Mouse (Mus musculus) limb, embryonic 11.5 days (tissue): ENCODE measurements around the gene Arl5b. TPM values are rescaled to one million over a fixed set of nuclear protein-coding genes. Genes with fewer than 3 reads are reported as not detected.
A peak's percentile ranks its signal among the peaks of the same experiment; 100 is the strongest.

Experiments
- ATAC-seq: fragments of 200-750 bp; cut with Nextera tagmentation; 2 replicates; pipeline ENCODE4 v1.8.0; 2017; ENCODE audit warnings: low read depth; ENCODE audit not compliant: insufficient number of reproducible peaks, low FRiP score, low TSS enrichment
- DNase-seq: peaks from one replicate; pipeline ENCODE4 v3.0.0-alpha.2; 2015; ENCODE audit warnings: low spot score
- H3K27ac ChIP-seq: fragments of 300-500 bp; sonication (generic); replicated peaks from 2 replicates; pipeline ENCODE4 v1.5.1; 2014; ENCODE audit warnings: low read depth, mild to moderate bottlenecking, low read length
- H3K27me3 ChIP-seq: fragments of 300-500 bp; sonication (generic); 2 replicates; pipeline ENCODE4 v1.6.1; 2014; ENCODE audit warnings: mild to moderate bottlenecking, low read length, mixed read lengths; ENCODE audit not compliant: control insufficient read depth, insufficient read depth
- H3K36me3 ChIP-seq: fragments of 300-500 bp; sonication (generic); 2 replicates; pipeline ENCODE4 v1.6.1; 2014; ENCODE audit warnings: mild to moderate bottlenecking, low read length, moderate library complexity, mixed read lengths; ENCODE audit not compliant: control insufficient read depth, insufficient read depth
- H3K4me1 ChIP-seq: fragments of 300-500 bp; sonication (generic); 2 replicates; pipeline ENCODE4 v1.6.1; 2014; ENCODE audit warnings: low read length, mixed read lengths; ENCODE audit not compliant: control insufficient read depth, insufficient read depth
- H3K4me2 ChIP-seq: fragments of 300-500 bp; sonication (generic); 2 replicates; pipeline ENCODE4 v1.6.1; 2014; ENCODE audit warnings: low read depth, mild to moderate bottlenecking, moderate library complexity; ENCODE audit not compliant: severe bottlenecking
- H3K4me3 ChIP-seq: fragments of 300-500 bp; sonication (generic); 2 replicates; pipeline ENCODE4 v1.5.1; 2014; ENCODE audit warnings: low read depth, low read length
- H3K9ac ChIP-seq: fragments of 300-500 bp; sonication (generic); 2 replicates; pipeline ENCODE4 v1.6.1; 2014; ENCODE audit warnings: mild to moderate bottlenecking, low read length
- H3K9me3 ChIP-seq: fragments of 300-500 bp; sonication (generic); 2 replicates; pipeline ENCODE4 v1.6.1; 2016; ENCODE audit warnings: low read length; ENCODE audit not compliant: control insufficient read depth
- WGBS: fragments of 180-500 bp; shearing (Covaris S2); extraction: QIAGEN DNeasy Blood & Tissue Kit; methylation state at CpG from one replicate; pipeline ENCODE4 v1.1.7; 2014; 5-methylcytosine and 5-hydroxymethylcytosine counted together
- polyA plus RNA-seq: library from polyadenylated mRNA; unstranded; fragments of >200 nt; fragmentation: Nextera tagmentation; extraction: Ambion mirVana; gene quantifications from 2 replicates; pipeline ENCODE4 v1.2.1, GENCODE M21; 2014

Arl5b gene
- polyA plus RNA-seq, 1 experiment from 2014 or later, result 67.7 TPM

- Histone ChIP-seq H3K4me1 (peaks cover 6% of the 10 kb centered on the region), H3K4me2 (peak within 1 kb of the TSS; percentile 66), H3K4me3 (peak within 1 kb of the TSS; percentile 79), H3K9me3 (no peaks in the 10 kb centered on the region), H3K27ac (peak within 1 kb of the TSS; percentile 91), H3K36me3 (no peaks in the 10 kb centered on the region), H3K9ac (peak within 1 kb of the TSS; percentile 98), H3K27me3 (no peaks in the 10 kb centered on the region)
- ATAC-seq (peak; percentile 99), DNase-seq (peak; percentile 98)
- under 1% methylated on average over 74 of the region's 75 CpGs for WGBS
These were observed 5.9 kb downstream of the Arl5b start, which contains the start of gene Nsun6 for GRCm38 (mm10) chr2:15054945-15055637. TSS of gene Nsun6 (minus strand) at chr2:15055069.

- Histone ChIP-seq H3K4me1 (peaks cover 6% of the 10 kb centered on the region), H3K36me3 (no peaks in the 10 kb centered on the region), H3K4me2 (peak overlapping the region; percentile 66), H3K4me3 (peak overlapping the region; percentile 79), H3K9ac (peak overlapping the region; percentile 98), H3K27me3 (no peaks in the 10 kb centered on the region), H3K27ac (peak overlapping the region; percentile 91), H3K9me3 (no peaks in the 10 kb centered on the region)
- DNase-seq (no peak), ATAC-seq (no peak)
- under 1% methylated on average over 15 of the region's 15 CpGs for WGBS
These were observed 6.6 kb downstream of the Arl5b start for GRCm38 (mm10) chr2:15055741-15056151.

DNA sequence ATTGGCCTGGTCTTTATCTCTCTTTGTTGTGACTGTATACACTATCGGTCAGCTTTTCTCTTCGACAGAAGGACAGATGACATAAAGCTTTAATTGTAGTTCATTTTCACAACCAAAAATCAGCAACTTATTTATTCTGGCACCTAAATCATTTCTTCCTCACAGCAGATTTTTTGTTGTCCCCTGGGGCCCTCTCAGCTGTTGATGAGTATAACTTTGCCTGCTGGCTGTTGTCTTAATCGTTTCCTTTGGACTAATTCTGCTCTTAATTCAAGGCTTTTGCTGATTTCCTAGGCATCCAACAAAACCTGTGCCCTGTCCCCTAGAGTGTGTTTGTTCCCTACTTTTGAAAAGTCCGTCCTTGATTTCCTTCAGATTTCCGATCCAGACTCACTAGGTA is 9.0 kb downstream of the Arl5b start:
- Histone ChIP-seq H3K4me3 (no peak overlapping the region), H3K9ac (no peak overlapping the region), H3K9me3 (no peaks in the 10 kb centered on the region), H3K27ac (no peak overlapping the region), H3K27me3 (no peaks in the 10 kb centered on the region), H3K4me2 (no peak overlapping the region), H3K36me3 (no peaks in the 10 kb centered on the region), H3K4me1 (peaks cover 6% of the 10 kb centered on the region)
- WGBS, result 90% methylated on average over 5 of the region's 5 CpGs
- ATAC-seq (no peak), DNase-seq (no peak)

GRCm38 (mm10) chr2:15060856-15061255 is 11.7 kb downstream of the Arl5b start:
- H3K36me3 ChIP-seq, result 0 out of 2 replicates have a peak, but pooled peaks cover 2% of the 10 kb centered on the region
- H3K9me3 ChIP-seq, result no peaks in the 10 kb centered on the region
- no peak overlapping the region for H3K9ac ChIP-seq
- H3K4me3 ChIP-seq, result no peak overlapping the region
- WGBS, result 83% methylated on average over 3 of the region's 3 CpGs
- no peak overlapping the region for H3K27ac ChIP-seq
- no peaks in the 10 kb centered on the region for H3K27me3 ChIP-seq
- ATAC-seq, result no peak
- no peak overlapping the region for H3K4me2 ChIP-seq
- peaks cover 6% of the 10 kb centered on the region for H3K4me1 ChIP-seq
- no peak for DNase-seq

GRCm38 (mm10) chr2:15063815-15064214 is 14.6 kb downstream of the Arl5b start:
- Histone ChIP-seq H3K27me3 (no peaks in the 10 kb centered on the region), H3K4me1 (no peaks in the 10 kb centered on the region), H3K9ac (no peak overlapping the region), H3K4me3 (no peak overlapping the region), H3K36me3 (0 out of 2 replicates have a peak, but pooled peaks cover 2% of the 10 kb centered on the region), H3K4me2 (no peak overlapping the region), H3K27ac (no peak overlapping the region), H3K9me3 (no peaks in the 10 kb centered on the region)
- WGBS, result 20% methylated on average over 1 of the region's 1 CpGs
- no peak for DNase-seq
- ATAC-seq, result no peak

- DNase-seq, result no peak
- no peak overlapping the region for H3K9ac ChIP-seq
- H3K4me3 ChIP-seq, result no peak overlapping the region
- ATAC-seq, result no peak
- H3K36me3 ChIP-seq, result 0 out of 2 replicates have a peak, but pooled peaks cover 2% of the 10 kb centered on the region
- 68% methylated on average over 7 of the region's 7 CpGs for WGBS
- H3K4me1 ChIP-seq, result no peaks in the 10 kb centered on the region
- H3K27me3 ChIP-seq, result no peaks in the 10 kb centered on the region
- no peak overlapping the region for H3K4me2 ChIP-seq
- no peaks in the 10 kb centered on the region for H3K9me3 ChIP-seq
- H3K27ac ChIP-seq, result no peak overlapping the region
These were observed 15.4 kb downstream of the Arl5b start for GRCm38 (mm10) chr2:15064380-15065269.

DNA sequence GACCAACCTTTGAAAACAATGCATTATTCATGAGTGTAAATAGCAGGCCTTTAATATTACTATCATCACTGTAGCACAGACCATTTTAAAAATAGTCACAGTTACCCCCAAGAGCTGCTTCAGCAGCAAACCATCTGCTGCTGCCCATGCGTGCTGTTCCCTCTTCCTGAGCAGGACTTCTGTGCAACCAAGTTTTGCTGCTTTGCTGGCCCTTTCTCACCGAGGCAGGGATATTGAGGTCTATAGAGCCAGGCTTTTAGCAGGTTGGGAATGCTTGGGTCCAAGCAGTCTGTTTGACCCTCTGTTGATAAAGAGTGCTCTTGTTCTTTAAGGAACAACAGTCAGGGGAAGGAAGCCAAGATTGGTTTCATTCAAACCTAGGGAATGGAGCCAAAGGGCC is 16.3 kb downstream of the Arl5b start:
- Histone ChIP-seq H3K9me3 (no peaks in the 10 kb centered on the region), H3K36me3 (0 out of 2 replicates have a peak, but pooled peaks cover 2% of the 10 kb centered on the region), H3K27ac (no peak overlapping the region), H3K4me3 (no peak overlapping the region), H3K4me2 (no peak overlapping the region), H3K4me1 (no peaks in the 10 kb centered on the region), H3K27me3 (no peaks in the 10 kb centered on the region), H3K9ac (no peak overlapping the region)
- ATAC-seq, result no peak
- WGBS, result 98% methylated on average over 2 of the region's 2 CpGs
- DNase-seq, result no peak

DNA sequence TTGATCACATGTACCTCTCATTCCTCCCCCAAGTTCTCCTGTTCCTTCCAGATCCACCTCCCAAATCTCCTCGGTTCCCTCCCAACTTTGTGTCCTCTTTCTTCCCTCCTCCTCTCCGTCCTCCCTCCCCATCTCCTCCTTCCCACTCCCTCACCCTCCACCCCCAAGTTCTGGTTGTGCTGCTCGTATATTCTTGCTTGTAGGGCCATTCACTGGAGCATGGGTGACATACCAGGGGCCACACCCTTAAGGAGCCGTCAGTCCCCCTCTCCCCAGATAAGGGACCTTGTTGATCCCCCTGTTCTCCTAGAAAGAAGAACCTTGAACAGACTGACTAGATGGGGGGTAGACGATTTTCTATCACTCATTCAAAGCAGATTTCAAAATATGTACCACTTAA is 17.9 kb downstream of the Arl5b start:
- Histone ChIP-seq H3K9ac (no peak overlapping the region), H3K36me3 (0 out of 2 replicates have a peak, but pooled peaks cover 2% of the 10 kb centered on the region), H3K27ac (no peak overlapping the region), H3K4me1 (no peaks in the 10 kb centered on the region), H3K4me2 (no peak overlapping the region), H3K27me3 (no peaks in the 10 kb centered on the region), H3K9me3 (no peaks in the 10 kb centered on the region), H3K4me3 (no peak overlapping the region)
- no peak for DNase-seq
- 86% methylated on average over 5 of the region's 5 CpGs for WGBS
- ATAC-seq, result no peak
